Mouse (Mus musculus): ENCODE results near the gene Zbed4.
A peak's percentile ranks its signal among the peaks of the same experiment; 100 is the strongest.
"Not testable (repeated sequence)": the region's sequence is repeated elsewhere in the genome, so short reads cannot be mapped to it uniquely, and the experiment has no call there.

The Zbed4 gene

DNA sequence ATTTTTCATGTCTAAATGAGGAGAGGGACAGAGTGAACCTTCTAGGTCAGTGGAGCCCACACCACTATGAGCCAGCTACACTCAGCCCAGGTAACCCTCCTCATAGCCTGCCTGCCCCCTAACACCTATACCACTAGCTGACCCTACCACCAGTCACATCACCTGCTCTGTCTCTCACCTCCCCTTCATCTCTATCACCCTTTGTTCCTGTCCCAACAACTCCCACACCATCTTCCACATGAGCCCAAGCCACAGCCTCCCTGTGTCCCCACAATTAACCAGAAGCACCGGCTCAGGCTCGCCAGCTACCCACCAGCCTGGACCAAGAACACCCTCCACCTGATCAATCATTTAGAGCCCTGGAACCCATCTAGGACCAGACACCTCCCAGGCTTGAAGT is 58.9 kb downstream of the Zbed4 start:
- DNase-seq (ENCODE audit: low read depth): no peak

DNA sequence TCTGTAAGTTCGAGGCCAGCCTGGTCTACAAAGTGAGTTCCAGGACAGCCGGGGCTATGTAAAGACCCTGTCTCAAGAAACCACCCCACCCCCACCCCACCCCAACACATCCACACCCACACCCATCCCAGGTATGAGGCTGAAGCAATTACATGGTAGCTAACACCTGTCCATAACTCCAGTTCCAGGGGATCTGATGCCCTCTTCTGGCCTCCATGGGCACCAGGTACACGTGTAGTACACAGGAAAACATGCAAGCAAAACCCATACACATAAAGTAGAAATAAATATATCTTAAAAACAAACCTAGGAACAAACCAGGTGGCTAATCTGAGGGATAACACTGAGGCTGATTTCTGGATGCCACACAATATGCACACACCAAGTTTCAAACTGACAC is 61.8 kb downstream of the Zbed4 start:
- DNase-seq (ENCODE audit: low read depth): no peak

DNA sequence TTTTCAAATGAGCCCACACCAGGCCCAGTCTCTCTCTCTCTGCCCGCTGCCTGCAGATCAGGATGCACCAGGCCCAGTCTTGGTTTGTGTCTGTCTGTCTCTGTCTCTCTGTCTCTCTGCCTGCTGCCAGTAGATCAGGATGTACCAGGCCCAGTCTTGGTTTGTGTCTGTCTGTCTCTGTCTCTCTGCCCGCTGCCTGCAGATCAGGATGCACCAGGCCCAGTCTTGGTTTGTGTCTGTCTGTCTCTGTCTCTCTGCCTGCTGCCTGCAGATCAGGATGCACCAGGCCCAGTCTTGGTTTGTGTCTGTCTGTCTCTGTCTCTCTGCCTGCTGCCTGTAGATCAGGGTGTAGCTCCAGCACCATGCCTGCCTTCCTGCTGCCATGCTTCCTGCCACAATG is 62.4 kb downstream of the Zbed4 start:
- not testable (repeated sequence) for DNase-seq (ENCODE audit: low read depth)

DNA sequence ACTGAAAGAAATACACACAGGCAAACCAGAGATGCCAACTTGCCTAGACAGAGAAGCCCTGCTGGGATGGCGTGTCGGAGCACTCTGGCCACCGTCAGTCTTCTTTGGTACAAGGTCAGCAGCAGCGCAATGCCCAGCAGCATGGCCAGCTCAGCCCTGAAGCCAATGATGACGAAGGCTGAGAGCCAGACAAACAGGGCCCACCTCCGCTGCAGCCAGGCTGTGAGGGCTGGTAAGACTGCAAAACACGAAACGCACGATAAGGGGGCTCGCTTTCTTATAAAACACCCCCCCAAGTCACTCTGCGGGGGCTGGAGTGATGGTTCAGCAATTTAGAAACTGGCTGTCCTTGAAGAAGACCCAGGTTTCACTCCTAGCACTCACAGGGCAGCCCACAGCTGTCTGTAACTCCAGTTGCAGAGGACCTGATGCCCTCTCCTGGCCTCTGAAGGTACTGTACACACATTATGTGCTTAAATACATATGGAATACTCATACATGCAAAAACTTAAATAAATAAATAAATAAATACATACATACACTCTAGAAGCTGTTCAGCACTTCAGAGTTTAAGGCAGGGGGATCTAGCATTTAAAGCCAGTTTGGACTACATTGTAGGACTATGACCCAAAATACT is 63.1 kb downstream of the Zbed4 start:
- no peak for DNase-seq (ENCODE audit: low read depth)

DNA sequence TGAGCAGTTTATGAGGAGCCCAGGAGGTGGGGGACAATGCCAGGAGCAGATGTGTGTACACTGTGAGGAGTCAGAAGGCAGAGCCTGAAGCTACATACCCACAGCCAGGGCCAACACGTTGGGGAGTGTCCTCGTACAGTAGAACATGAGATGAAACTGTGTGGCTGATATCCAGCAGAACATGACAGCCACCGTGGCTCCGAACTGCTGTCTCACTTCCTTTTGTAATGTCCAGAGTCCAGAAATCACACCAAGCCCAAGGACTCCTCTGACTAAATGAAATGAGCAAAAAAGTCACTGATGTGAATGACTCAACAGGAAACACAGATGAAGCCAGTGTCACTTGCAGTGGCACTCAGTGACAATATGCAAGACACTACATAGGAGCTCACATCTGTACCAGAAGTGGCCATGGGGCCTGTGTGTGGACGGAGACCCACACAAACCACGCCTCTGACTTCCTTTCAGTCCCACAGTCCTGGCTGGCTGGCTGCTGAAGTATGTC is 63.8 kb downstream of the Zbed4 start:
- DNase-seq (ENCODE audit: low read depth): no peak

DNA sequence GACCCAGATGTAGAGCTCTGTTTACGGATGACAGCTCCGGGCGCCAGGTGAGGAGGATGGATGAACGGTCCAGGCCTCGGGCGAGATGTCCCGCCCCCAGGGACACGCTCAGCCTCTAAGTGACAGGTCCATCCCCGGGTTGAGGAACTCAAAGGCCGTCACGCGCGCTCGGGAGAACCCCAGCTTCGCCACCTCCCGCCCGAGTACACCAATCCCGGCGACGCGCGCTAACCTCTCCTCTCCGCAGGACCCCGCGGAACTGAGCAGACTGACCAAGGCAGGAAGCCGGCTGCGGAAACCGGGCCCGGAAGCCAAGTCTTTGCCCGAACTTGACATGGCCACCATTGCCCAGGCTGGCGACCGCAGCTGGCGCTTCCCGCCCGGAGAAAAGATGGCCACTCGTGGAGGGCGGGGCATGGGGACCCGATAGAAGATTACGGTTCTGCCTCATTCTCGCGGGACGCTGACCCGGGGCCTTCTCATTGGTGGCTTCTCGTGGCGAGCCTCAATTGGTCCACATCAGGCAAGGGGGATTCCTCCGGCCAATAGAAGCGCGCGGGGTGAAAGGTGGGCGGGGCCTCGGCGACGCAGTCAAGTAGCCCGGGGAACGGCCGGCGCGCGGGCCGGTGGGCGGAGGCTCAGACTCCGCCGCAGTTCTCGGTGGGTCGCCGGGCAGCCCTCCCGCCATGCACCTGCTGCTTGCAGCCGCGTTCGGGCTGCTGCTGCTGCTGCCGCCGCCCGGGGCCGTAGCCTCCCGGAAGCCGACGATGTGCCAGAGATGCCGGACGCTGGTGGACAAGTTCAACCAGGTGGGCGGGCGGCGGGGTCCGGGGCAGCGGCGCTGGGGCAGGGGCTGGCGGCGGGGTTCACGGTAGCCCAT is 67.8 kb downstream of the Zbed4 start, which contains the start of the genes Alg12 and Creld2:
Gene Alg12, minus strand, starts transcription at position 293 of the 880 bp plus-strand sequence.
Gene Creld2, plus strand, starts transcription at position 621 of the 880 bp plus-strand sequence.
- peak; percentile 99 for DNase-seq (ENCODE audit: low read depth)

DNA sequence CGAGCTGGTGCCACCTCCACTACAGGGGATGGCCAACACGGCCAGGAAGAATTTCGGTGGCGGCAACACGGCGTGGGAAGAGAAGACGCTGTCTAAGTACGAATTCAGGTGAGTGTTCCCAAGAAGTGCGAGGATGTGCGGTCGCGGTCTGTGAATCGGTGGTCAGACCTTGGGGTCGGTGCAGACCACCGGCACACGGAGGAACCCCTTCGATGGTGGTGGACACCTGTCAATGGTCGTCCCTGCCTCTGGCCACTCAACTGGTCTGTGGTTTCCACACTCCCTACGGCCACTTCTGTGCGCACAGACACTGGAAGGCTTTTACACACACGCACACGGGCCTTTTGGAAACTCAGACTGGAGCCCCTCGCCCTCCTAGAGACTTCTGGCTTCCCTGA is 68.4 kb downstream of the Zbed4 start:
- DNase-seq (ENCODE audit: low read depth): no peak

DNA sequence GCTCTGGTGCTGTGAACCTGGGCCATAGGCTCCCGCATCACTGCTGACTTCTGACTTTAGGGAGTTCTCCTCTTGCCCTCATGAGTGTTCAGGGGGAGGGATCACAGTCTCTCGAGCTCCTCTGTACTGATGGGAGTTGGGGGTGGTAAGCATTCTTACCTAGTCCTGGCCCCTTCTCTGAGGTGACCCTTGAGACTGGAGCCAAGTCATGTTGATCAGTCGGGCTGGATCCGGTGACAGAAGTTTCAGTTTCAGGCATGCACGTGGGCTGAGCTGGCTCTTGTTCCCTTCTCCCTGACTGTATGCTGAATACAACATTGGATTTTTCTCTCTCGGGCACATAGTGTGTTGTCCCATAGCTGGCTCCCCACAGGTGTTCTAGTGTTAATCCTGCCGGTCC is 69.9 kb downstream of the Zbed4 start:
- DNase-seq (ENCODE audit: low read depth): no peak

DNA sequence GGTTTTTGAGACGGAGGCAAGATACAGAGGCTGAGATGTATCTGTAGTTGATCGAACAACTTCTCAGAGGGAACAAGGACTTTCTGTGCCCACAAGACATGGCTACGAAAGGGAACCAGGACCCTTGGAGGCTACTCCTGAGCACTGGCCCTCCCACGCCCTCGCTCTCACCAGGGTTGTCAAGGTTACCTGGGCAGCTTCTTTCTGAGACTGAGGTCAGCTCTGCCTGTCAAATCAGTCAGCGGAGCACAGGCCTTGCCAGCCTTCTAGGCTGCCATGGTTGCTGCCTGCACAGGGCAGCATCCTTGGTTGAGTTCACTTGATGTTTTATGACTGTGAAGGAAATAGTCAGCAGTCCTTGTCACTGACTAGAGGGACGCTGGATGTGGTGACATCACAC is 71.1 kb downstream of the Zbed4 start:
- DNase-seq (ENCODE audit: low read depth): no peak

DNA sequence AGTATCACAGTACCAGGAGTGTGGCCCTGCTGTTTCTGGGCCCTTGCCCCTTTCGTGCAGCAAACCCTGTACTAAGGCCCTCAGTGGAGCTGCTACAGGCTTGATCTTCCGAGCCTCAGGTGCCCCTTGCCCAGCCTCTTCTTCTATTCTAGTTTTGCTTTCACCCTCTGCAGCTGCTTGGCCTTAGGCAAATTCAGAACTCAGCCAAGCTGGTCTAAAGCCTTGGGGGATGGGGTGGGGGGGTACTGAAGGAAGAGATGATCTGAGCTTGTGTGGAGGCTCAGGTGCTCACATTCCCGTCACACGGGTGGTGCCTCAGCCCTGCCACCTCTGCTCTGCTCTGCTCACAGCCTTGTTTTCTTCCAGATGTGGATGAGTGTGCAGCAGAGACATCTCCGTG is 71.9 kb downstream of the Zbed4 start:
- no peak for DNase-seq (ENCODE audit: low read depth)

DNA sequence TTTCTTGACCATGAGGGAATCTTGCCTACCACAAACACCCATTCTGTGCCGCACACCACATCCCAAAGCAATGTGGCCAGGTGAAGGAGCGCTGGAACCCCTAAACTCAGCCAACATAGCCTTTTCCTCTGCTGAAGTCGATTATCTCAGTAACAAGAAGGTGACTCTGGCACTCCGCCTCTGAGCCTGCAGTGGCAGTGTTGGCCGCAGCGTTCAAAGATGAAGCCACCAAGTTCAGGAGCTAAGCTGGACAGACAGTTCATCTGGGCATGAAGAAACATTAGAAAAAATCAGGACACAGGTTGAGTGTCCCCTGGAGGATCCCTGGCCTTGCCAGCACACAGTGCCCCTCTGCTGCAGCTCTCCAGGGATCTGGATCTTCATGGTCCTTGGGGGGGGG is 76.0 kb downstream of the Zbed4 start:
- DNase-seq (ENCODE audit: low read depth): no peak

DNA sequence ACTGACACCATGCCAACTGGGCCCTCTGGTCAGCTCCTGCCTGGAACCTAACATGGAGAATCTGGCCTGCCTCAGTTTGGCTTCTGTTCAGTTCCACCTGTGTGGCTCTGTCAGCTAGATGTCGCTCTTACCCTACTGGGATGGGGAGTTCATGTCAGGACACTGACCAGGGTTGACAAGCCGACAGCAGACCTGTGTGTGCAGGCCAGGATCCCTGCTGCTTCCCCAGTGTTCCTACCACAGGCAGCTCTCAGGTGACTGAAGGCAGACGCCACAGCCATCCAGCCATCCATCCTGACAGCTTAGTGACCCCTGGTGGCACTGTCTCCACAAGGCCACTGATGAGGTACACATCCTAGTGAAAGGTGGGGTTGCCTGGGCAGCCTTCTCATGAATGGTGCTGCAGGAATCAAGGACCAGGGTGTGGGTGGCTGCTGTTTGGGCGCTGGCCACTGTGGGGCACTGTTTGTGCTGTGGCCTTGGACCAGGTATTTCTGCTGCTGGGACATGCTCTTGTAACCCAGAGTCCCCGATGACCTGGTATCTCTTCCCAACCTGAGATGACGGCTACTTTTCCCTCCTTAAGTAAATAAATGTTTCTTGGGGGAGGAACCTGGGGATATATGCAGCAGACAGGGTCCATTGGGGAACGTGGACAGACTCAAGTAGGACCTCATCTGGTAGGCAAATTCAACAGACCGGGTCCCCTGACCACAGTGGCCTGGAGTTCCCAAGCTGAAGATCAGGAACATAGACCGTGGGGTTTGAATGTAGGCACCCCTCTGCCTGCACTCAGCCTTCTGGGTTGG is 76.7 kb downstream of the Zbed4 start:
- DNase-seq (ENCODE audit: low read depth): peak; percentile 45

DNA sequence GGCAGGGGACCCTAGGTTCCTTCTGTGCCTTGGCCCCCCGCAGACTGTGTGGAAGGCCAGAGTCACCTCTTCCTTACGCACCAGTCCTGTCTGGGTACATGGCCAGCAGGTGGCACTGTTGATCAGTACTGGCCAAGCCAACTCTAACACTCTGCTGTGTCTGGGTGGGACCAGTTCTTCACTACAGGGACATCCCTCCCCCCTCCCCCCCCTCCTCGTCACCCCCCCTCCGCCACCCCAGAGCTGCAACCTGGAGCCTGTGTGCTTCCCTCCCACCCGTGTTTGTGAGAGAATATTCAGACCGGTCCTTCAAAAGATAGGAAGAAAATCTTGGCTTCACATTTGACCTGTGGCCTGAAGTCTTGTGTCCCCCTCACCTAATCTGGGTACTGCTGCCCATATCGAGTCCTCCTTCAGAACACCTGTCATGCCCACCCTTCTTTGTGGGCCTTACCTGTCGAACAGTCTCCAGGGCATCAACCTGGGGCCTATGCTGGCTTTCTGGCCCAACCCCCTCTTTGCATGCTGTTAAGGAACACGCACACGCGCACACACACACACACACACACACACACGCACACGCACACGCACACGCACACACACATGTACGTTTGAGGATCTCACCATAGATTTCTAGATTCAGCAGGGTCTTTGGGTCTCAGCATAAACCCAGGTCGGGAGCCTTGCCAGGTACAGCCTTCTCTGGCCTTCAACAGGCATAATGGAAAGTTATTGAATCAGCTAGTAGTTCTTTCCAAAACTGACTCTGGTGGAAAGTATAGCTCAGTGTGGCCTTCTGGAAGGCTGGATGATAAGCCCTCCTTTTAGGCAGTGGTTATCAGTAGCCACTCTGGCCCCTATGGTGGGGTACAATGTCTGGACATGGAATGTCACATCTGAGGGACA is 77.6 kb downstream of the Zbed4 start:
- DNase-seq (ENCODE audit: low read depth): peak; percentile 69

DNA sequence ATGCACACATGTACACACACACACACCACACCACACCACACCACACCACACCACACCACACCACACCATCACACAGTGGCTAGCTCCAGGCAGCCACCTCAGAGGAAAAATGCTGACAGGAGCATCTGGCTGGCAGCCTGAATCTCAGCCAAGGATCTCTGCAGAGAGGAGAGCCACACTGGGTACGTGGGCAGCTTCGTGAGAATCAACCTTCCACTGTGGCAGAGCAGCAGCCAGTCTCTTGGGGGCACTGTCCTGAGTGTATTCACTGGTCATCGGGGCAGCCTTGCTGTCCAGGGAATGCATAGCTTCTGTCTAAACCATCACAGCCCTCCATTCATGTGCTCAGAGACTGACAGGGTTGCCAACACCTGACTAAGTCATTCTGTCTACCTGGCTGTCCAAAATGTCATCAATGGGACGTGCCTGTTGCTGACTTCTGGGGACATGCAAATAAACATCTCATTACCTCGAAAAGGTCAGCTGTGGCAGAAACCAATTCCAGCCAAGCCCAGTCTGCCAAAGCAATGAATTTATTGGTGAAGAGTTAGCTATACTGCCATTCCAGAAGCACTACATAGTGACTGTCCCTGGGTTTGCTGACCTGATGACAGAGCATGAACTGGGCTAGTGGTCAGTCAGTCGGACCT is 78.5 kb downstream of the Zbed4 start:
- DNase-seq (ENCODE audit: low read depth): no peak

DNA sequence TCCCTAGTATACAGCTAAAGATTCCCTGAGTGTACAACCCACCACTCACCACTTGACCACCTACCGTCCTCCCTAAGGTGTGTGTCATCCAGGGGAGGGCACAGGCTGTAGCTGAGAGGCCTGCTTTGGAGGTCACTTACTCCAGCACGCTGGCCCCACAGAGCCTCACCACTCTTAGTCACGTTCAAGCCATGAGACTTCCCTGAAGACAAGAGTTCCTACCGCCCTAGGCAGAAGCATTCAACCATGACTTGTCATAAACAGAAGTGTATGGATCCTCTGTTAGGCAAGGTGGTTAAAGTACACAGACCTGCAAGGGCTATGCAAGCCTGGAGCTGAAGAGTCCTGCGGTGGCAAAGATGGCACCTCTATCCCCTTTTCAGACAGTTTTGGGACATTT is 79.2 kb downstream of the Zbed4 start:
- DNase-seq (ENCODE audit: low read depth): no peak

DNA sequence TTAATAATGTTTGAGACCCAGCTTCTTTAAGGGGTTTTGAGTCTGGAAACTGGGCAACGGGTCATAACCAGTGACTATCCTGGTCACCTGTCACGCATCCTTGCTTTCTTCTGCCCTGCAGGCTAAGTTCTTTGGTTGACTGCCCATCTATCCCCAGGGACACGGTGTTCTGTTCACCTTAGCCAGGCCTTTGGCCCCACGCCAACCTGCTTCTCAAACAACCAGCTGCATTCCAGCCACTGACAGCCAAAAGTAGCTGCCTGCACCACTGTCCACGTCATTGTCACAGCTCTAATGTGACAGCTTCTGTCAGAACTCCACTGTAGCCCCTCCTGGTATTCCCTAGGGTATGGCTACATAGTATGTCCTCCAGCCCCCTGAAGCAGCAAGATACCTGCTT is 80.0 kb downstream of the Zbed4 start:
- no peak for DNase-seq (ENCODE audit: low read depth)

DNA sequence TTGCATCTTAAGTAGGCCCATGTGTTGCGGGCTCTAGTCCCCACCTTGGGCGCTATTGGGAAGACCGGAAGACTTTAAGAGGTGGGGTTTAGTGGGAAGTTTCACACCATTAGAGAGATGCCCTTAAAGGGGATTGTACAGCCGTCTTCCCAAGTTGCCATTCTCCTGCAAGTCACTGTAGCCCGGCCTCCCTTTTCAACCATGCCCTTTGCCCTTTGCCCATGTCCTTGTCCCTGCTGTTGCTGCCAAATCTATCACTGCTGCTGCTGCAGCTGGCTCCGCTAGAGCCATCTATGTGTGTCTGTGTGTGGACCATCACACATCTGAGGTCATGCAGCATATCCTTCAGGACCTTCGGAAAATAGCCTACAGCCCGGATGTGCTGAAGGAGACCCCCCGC is 81.1 kb downstream of the Zbed4 start:
- no peak for DNase-seq (ENCODE audit: low read depth)

All from fibroblast of lung, adult 2 months (primary cell).